Mouse (Mus musculus) mesoderm, embryonic 11.5 days (tissue): ENCODE data around the gene Edf1.
"Not testable (repeated sequence)": the region's sequence is repeated elsewhere in the genome, so short reads cannot be mapped to it uniquely, and the experiment has no call there.

Experiments
- DNase-seq: peaks from one replicate; pipeline ENCODE4 v3.0.0-alpha.2; 2012; ENCODE audit warnings: low read depth, low spot score

The Edf1 gene

GRCm38 (mm10) chr2:25557221-25557963, at the start of gene Edf1:
TSS of gene Edf1 (plus strand) at chr2:25557847.
- peak; percentile 94 for DNase-seq

- DNase-seq = no peak
Observed at GRCm38 (mm10) chr2:25509912-25510311, 47.7 kb upstream of the Edf1 start.

- no peak for DNase-seq
Observed at GRCm38 (mm10) chr2:25526510-25527302, 30.9 kb upstream of the Edf1 start.

- no peak for DNase-seq
Observed at GRCm38 (mm10) chr2:25533707-25534106, 23.9 kb upstream of the Edf1 start.

- DNase-seq = no peak
Observed at GRCm38 (mm10) chr2:25534178-25534865, 23.3 kb upstream of the Edf1 start.

- no peak for DNase-seq
Observed at GRCm38 (mm10) chr2:25534866-25535182, 22.8 kb upstream of the Edf1 start.

- DNase-seq = no peak
Observed at GRCm38 (mm10) chr2:25536531-25536930, 21.1 kb upstream of the Edf1 start.

- DNase-seq = no peak
Observed at GRCm38 (mm10) chr2:25540541-25540948, 17.1 kb upstream of the Edf1 start.

- no peak for DNase-seq
Observed at GRCm38 (mm10) chr2:25541644-25542367, 15.8 kb upstream of the Edf1 start.

- no peak for DNase-seq
Observed at GRCm38 (mm10) chr2:25545996-25546810, 11.4 kb upstream of the Edf1 start.

GRCm38 (mm10) chr2:25546811-25547491, 10.7 kb upstream of the Edf1 start, which contains the start of gene Traf2:
TSS of gene Traf2 (minus strand) at chr2:25546940.
- peak; percentile 99 for DNase-seq

- DNase-seq = no peak
Observed at GRCm38 (mm10) chr2:25549021-25549991, 8.3 kb upstream of the Edf1 start.

- peak; percentile 39 for DNase-seq
Observed at GRCm38 (mm10) chr2:25551186-25551585, 6.5 kb upstream of the Edf1 start.

GRCm38 (mm10) chr2:25553171-25553786, 4.4 kb upstream of the Edf1 start:
- DNase-seq = not testable (repeated sequence)

GRCm38 (mm10) chr2:25555479-25555878, 2.2 kb upstream of the Edf1 start:
- DNase-seq = not testable (repeated sequence)

GRCm38 (mm10) chr2:25556296-25556695, 1.4 kb upstream of the Edf1 start:
- no peak for DNase-seq

- DNase-seq = no peak
Observed at GRCm38 (mm10) chr2:25557964-25558360, 315 bp downstream of the Edf1 start.

GRCm38 (mm10) chr2:25558774-25559173, 1.1 kb downstream of the Edf1 start:
- no peak for DNase-seq

- DNase-seq = no peak
Observed at GRCm38 (mm10) chr2:25560551-25560950, 2.9 kb downstream of the Edf1 start.
